Mouse (Mus musculus): ENCODE results near the gene Auts2.

DNA sequence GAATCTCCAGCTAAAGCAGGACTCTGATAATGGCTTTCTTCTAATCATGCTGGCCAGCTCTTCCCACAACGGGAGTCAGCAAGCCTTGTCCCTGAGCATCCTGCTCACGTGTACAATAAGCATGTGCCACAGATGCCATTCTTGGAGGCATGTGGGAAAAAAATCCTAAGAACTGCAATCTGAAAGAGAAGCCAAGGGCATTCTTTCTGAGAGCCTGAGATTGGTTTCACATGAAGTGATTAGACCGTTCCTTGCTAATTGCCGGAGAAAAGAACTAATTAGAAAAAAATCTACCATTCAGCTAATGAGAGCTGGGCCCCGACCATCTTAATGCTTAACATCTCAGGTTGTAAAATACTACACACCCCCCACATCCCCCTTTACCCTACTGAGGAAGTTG lies 677.9 kb downstream of the Auts2 start:
- no peak for TF ChIP-seq POLR2A (IDR thresholded peaks at IDR 0.05; ENCODE audit: low read depth, low read length)
- TF ChIP-seq CTCF (IDR thresholded peaks at IDR 0.05; ENCODE audit: extremely low read depth, insufficient read length, insufficient replicate concordance, low read depth, low read length): no peak

All from small intestine, adult 2 months (tissue).